15 mouse cellular contexts compared by ENCODE assay signal in genomic region chr6:102556497-102556896, GRCm38 (mm10). TPM values are rescaled to one million over a fixed set of nuclear protein-coding genes. Genes with fewer than 3 reads are reported as not detected.
DNase-seq lines count a peak whose midpoint lies in the region; ATAC-seq and TF ChIP-seq lines count a peak whose summit lies in the region.
"Had no signal": no experiment of that assay in that cellular context is flagged by ENCODE, and none has a peak within 500 bp of the region (broad histone marks: within the 10 kb centered on the region; RNA-seq: fewer than 3 reads in every experiment).

No protein-coding gene starts in this region.

- H3K4me3 ChIP-seq in layer of hippocampus, adult 2 months: no peak overlapping the region
- H3K4me3 ChIP-seq in cortical plate, adult 2 months (ENCODE audit: insufficient read depth, low read length): no peak overlapping the region
- H3K4me3 ChIP-seq in liver, embryonic 11.5 days (ENCODE audit: low read depth, low read length): no peak overlapping the region
- no peak overlapping the region for H3K4me3 ChIP-seq in hindbrain, embryonic 12.5 days
- H3K4me3 ChIP-seq: limb, embryonic 12.5 days; lung, embryonic 15.5 days had no signal

- no peak for DNase-seq in layer of hippocampus, adult 2 months (ENCODE audit: low spot score in 2 of 2)
- no peak for DNase-seq in layer of hippocampus, adult 9-11 months
- no peak for DNase-seq in liver, embryonic 11.5 days (ENCODE audit: low spot score)
- no peak for DNase-seq in cerebellum, adult 8-10 months
- DNase-seq: cerebellum, adult 9-11 months; heart, adult 11 months; kidney, adult 8-10 months had no signal

- no peaks in the 10 kb centered on the region for H3K36me3 ChIP-seq in liver, embryonic 11.5 days (ENCODE audit: control insufficient read depth, insufficient read depth, low read length)
- no peaks in the 10 kb centered on the region for H3K36me3 ChIP-seq in hindbrain, embryonic 12.5 days
- H3K36me3 ChIP-seq: limb, embryonic 12.5 days; lung, embryonic 15.5 days had no signal

- WGBS in liver, embryonic 11.5 days: 26% methylated on average over 3 of the region's 3 CpGs
- WGBS in hindbrain, embryonic 12.5 days: 81% methylated on average over 3 of the region's 3 CpGs

- peak; percentile 99 for ATAC-seq in liver, embryonic 11.5 days (replicated peaks; ENCODE audit: low FRiP score)
- ATAC-seq in megakaryocyte-erythroid progenitor cell, adult 5-6 weeks (replicated peaks; ENCODE audit: low FRiP score, low TSS enrichment, poor library complexity, severe bottlenecking): peak; percentile 97
- ATAC-seq in hindbrain, embryonic 12.5 days (ENCODE audit: low FRiP score): no peak
- ATAC-seq: hindbrain, postnatal 0 days had no signal

- TF ChIP-seq CTCF in layer of hippocampus, adult 2 months (conservative IDR thresholded peaks at IDR 0.05): no peak
- TF ChIP-seq CTCF in cortical plate, adult 2 months (IDR thresholded peaks at IDR 0.05; ENCODE audit: extremely low read depth, insufficient read depth, low read length): no peak

- H3K27ac ChIP-seq in layer of hippocampus, adult 2 months: peak overlapping the region; percentile 36; the same call in 1 of the 2 replicates
- H3K27ac ChIP-seq in cortical plate, adult 2 months (ENCODE audit: insufficient read depth, low read length): peak overlapping the region; percentile 46; the same call in 1 of the 2 replicates
- H3K27ac ChIP-seq in liver, embryonic 11.5 days (ENCODE audit: low read depth, low read length): no peak overlapping the region
- H3K27ac ChIP-seq in hindbrain, embryonic 12.5 days: no peak overlapping the region
- H3K27ac ChIP-seq: hindbrain, postnatal 0 days; limb, embryonic 12.5 days; lung, embryonic 15.5 days had no signal

- no peak overlapping the region for H3K9ac ChIP-seq in liver, embryonic 11.5 days (ENCODE audit: low read depth, low read length)
- H3K9ac ChIP-seq in hindbrain, embryonic 12.5 days: no peak overlapping the region
- H3K9ac ChIP-seq: limb, embryonic 12.5 days; lung, embryonic 15.5 days had no signal

- no peaks in the 10 kb centered on the region for H3K27me3 ChIP-seq in liver, embryonic 11.5 days (replicated peaks; ENCODE audit: control insufficient read depth, insufficient read depth, low read length)
- H3K27me3 ChIP-seq in hindbrain, embryonic 12.5 days: no peaks in the 10 kb centered on the region
- H3K27me3 ChIP-seq: limb, embryonic 12.5 days; lung, embryonic 15.5 days had no signal

- no peaks in the 10 kb centered on the region for H3K9me3 ChIP-seq in liver, embryonic 11.5 days (ENCODE audit: control insufficient read depth, low read length)
- no peaks in the 10 kb centered on the region for H3K9me3 ChIP-seq in hindbrain, embryonic 12.5 days (replicated peaks)
- H3K9me3 ChIP-seq: limb, embryonic 12.5 days; lung, embryonic 15.5 days had no signal

- peaks cover 6% of the 10 kb centered on the region for H3K4me1 ChIP-seq in cortical plate, adult 2 months (ENCODE audit: control insufficient read depth, insufficient read depth, low read length)
- peaks cover 8% of the 10 kb centered on the region for H3K4me1 ChIP-seq in liver, embryonic 11.5 days (replicated peaks; ENCODE audit: control insufficient read depth, insufficient read depth, low read length)
- no peaks in the 10 kb centered on the region for H3K4me1 ChIP-seq in hindbrain, embryonic 12.5 days
- H3K4me1 ChIP-seq: limb, embryonic 12.5 days; lung, embryonic 15.5 days had no signal

- TF ChIP-seq POLR2A in cortical plate, adult 2 months (IDR thresholded peaks at IDR 0.05; ENCODE audit: extremely low read depth, insufficient read depth, low read length): no peak

- peak overlapping the region; percentile 50 for H3K4me2 ChIP-seq in liver, embryonic 11.5 days
- H3K4me2 ChIP-seq in hindbrain, embryonic 12.5 days (replicated peaks): no peak overlapping the region
- H3K4me2 ChIP-seq: limb, embryonic 12.5 days; lung, embryonic 15.5 days had no signal

RNA-seq across cellular contexts. Expression of gene Cntn3, which starts 16.4 kb away (rescaled TPM):
- 10 to 100 TPM; 12.1 to 13.7 TPM for total RNA-seq in layer of hippocampus, adult 2 months (2021)
- polyA plus RNA-seq in cortical plate, adult 2 months (2012; rRNA removed): 12.2 and 16.6 TPM in 2 replicates
- 0.74 and 0.78 TPM in 2 replicates for polyA plus RNA-seq in liver, embryonic 11.5 days (2014; fragmentation: Nextera tagmentation; extraction: Ambion mirVana)
- total RNA-seq in megakaryocyte-erythroid progenitor cell, adult 5-6 weeks (2014; fragmentation: Nextera tagmentation): not detected in 2 replicates
- not detected in 2 replicates for total RNA-seq in megakaryocyte-erythroid progenitor cell, adult 5-6 weeks (2017)
- polyA plus RNA-seq in hindbrain, embryonic 12.5 days (2016; fragmentation: Nextera tagmentation; extraction: Ambion mirVana): 2.3 and 2.8 TPM in 2 replicates
- total RNA-seq: gastrocnemius, adult 8-10 months had no signal
- polyA plus RNA-seq: small intestine, adult 2 months had no signal

Comparison
In these comparisons a context has a peak if more than half of its experiments do, and no peak if none do; other contexts are left out.
1. H3K27ac ChIP-seq: peak in layer of hippocampus, adult 2 months (single experiment) and cortical plate, adult 2 months (single experiment); none in liver, embryonic 11.5 days (single experiment) and hindbrain, embryonic 12.5 days (single experiment).